Mouse (Mus musculus): Measurements from ENCODE around the gene Lrch1. TPM values are rescaled to one million over a fixed set of nuclear protein-coding genes. Genes with fewer than 3 reads are reported as not detected.

Gene Lrch1
- polyA plus RNA-seq, 2 experiments, result 13.0 to 15.2 TPM

DNA sequence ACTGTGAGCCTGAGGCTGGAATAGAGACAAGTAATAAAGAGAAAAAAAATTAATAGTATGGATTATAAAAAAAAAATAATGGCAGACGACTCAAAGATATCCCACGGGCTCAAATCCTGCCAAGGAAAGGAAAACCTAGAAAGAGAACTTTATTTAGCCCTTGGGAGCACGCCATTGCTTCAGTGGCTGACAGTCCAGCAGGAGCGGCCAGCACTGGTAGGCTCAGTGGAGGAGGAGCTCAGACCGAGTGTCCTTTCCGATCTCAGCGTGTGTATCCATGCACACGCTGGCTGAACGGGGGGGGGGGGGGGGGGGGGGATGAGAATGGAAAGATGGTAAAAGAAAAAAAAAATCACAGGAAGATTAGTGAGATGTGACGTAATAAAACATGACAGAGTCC lies 68.2 kb downstream of the Lrch1 start:
- Histone ChIP-seq H3K36me3 (ENCODE audit: control insufficient read depth, insufficient read depth, low read length) (no peaks in the 10 kb centered on the region), H3K27ac (replicated peaks; ENCODE audit: low read depth, low read length) (no peak overlapping the region), H3K4me3 (replicated peaks; ENCODE audit: low read length) (no peak overlapping the region), H3K27me3 (ENCODE audit: control insufficient read depth, insufficient read depth, low read length) (no peaks in the 10 kb centered on the region), H3K4me1 (ENCODE audit: control insufficient read depth, insufficient read depth, low read length) (peaks cover 39% of the 10 kb centered on the region), H3K9me3 (ENCODE audit: control insufficient read depth, low read length) (no peaks in the 10 kb centered on the region), H3K9ac (ENCODE audit: low read depth, low read length, severe bottlenecking) (no peak overlapping the region), H3K4me2 (replicated peaks; ENCODE audit: low read depth, low read length, severe bottlenecking) (no peak overlapping the region)
- DNase-seq (ENCODE audit: low spot score) (no peak), ATAC-seq (ENCODE audit: low FRiP score, low read depth) (no peak)
- WGBS, result 78% methylated on average over 10 of the region's 10 CpGs
- TF ChIP-seq POLR2A (IDR thresholded peaks at IDR 0.05; ENCODE audit: borderline replicate concordance, extremely low read depth, insufficient read depth, insufficient read length), result no peak

DNA sequence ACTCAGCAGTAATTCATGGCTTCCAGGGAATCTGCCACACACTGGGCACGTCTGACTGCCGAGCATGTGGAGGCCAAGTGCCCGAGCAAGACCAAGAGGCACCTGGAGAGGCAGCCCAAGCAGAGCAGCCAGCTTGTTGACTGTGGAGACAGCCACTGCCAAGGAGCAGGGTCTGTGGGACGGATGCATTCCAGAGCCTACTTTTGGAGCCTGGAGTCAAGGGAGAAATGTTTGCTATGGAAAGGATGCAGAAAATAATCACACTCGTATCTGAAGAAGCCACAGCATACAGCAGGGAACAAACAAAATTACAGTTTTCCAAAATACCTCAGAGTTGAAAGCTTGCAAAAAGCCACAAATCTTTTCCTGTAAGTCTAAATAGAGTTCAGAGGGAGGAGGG lies 70.4 kb downstream of the Lrch1 start:
- no peak for ATAC-seq (ENCODE audit: low FRiP score, low read depth)
- no peak overlapping the region for H3K27ac ChIP-seq (replicated peaks; ENCODE audit: low read depth, low read length)

DNA sequence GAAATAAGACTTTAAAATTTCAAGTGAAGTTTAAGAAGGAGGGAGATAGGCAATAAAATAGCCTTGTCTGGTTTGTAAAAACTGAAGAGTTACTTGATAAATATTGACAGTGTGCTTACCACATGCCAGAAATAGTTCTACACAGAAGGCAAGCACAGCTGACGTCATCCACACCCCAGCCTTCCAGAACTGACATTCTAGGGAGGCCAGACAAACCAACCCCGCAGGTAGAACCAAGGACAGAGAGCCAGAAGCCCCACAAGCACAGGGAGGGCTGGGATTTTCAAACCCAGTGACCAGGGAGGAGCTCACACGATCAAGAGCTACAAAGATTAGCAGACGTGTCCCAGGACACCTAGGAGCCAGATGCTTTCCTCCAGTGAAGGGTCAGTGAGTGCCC lies 76.5 kb downstream of the Lrch1 start:
- no peak overlapping the region for H3K4me3 ChIP-seq (replicated peaks; ENCODE audit: low read length)
- ATAC-seq (ENCODE audit: low FRiP score, low read depth), result no peak
- H3K9ac ChIP-seq (ENCODE audit: low read depth, low read length, severe bottlenecking), result no peak overlapping the region
- no peaks in the 10 kb centered on the region for H3K36me3 ChIP-seq (ENCODE audit: control insufficient read depth, insufficient read depth, low read length)
- H3K9me3 ChIP-seq (ENCODE audit: control insufficient read depth, low read length), result no peaks in the 10 kb centered on the region
- H3K27ac ChIP-seq (replicated peaks; ENCODE audit: low read depth, low read length), result no peak overlapping the region
- peak; percentile 41 for DNase-seq (ENCODE audit: low spot score)
- 43% methylated on average over 4 of the region's 4 CpGs for WGBS
- no peak overlapping the region for H3K4me2 ChIP-seq (replicated peaks; ENCODE audit: low read depth, low read length, severe bottlenecking)
- H3K4me1 ChIP-seq (ENCODE audit: control insufficient read depth, insufficient read depth, low read length), result peaks cover 31% of the 10 kb centered on the region
- no peak for TF ChIP-seq POLR2A (IDR thresholded peaks at IDR 0.05; ENCODE audit: borderline replicate concordance, extremely low read depth, insufficient read depth, insufficient read length)
- H3K27me3 ChIP-seq (ENCODE audit: control insufficient read depth, insufficient read depth, low read length), result no peaks in the 10 kb centered on the region

More for the DNA sequence above, 70.4 kb downstream of the Lrch1 start:
- H3K4me1 ChIP-seq (ENCODE audit: control insufficient read depth, insufficient read depth, low read length), result peaks cover 22% of the 10 kb centered on the region
- no peak overlapping the region for H3K4me2 ChIP-seq (replicated peaks; ENCODE audit: low read depth, low read length, severe bottlenecking)
- TF ChIP-seq POLR2A (IDR thresholded peaks at IDR 0.05; ENCODE audit: borderline replicate concordance, extremely low read depth, insufficient read depth, insufficient read length), result no peak
- 23% methylated on average over 5 of the region's 5 CpGs for WGBS
- H3K9me3 ChIP-seq (ENCODE audit: control insufficient read depth, low read length), result no peaks in the 10 kb centered on the region
- no peak overlapping the region for H3K9ac ChIP-seq (ENCODE audit: low read depth, low read length, severe bottlenecking)
- H3K4me3 ChIP-seq (replicated peaks; ENCODE audit: low read length), result no peak overlapping the region
- no peak for DNase-seq (ENCODE audit: low spot score)
- no peaks in the 10 kb centered on the region for H3K36me3 ChIP-seq (ENCODE audit: control insufficient read depth, insufficient read depth, low read length)
- H3K27me3 ChIP-seq (ENCODE audit: control insufficient read depth, insufficient read depth, low read length), result no peaks in the 10 kb centered on the region

DNA sequence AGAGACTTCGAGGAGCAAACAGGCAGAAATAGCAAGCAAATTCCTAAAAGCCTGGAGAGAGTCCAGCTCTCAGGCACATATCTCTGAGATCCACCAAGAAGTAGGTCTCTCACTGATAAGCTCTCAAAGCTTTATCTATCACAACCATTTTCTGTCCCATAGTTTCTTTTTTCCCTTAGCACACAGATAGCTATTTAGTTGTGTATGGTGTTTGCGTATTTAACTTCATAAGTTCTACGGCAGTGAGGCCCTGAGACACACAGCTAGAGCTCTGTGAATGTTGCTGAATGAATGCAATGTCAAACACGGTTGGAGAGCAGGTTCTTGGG lies 78.8 kb downstream of the Lrch1 start:
- H3K4me3 ChIP-seq (replicated peaks; ENCODE audit: low read length), result no peak overlapping the region
- ATAC-seq (ENCODE audit: low FRiP score, low read depth) (no peak), DNase-seq (ENCODE audit: low spot score) (no peak)
- H3K4me2 ChIP-seq (replicated peaks; ENCODE audit: low read depth, low read length, severe bottlenecking), result no peak overlapping the region
- peaks cover 43% of the 10 kb centered on the region for H3K4me1 ChIP-seq (ENCODE audit: control insufficient read depth, insufficient read depth, low read length)
- H3K27me3 ChIP-seq (ENCODE audit: control insufficient read depth, insufficient read depth, low read length), result no peaks in the 10 kb centered on the region
- TF ChIP-seq POLR2A (IDR thresholded peaks at IDR 0.05; ENCODE audit: borderline replicate concordance, extremely low read depth, insufficient read depth, insufficient read length), result no peak
- H3K27ac ChIP-seq (replicated peaks; ENCODE audit: low read depth, low read length), result no peak overlapping the region
- 67% methylated on average over 4 of the region's 4 CpGs for WGBS
- no peaks in the 10 kb centered on the region for H3K9me3 ChIP-seq (ENCODE audit: control insufficient read depth, low read length)
- no peaks in the 10 kb centered on the region for H3K36me3 ChIP-seq (ENCODE audit: control insufficient read depth, insufficient read depth, low read length)
- no peak overlapping the region for H3K9ac ChIP-seq (ENCODE audit: low read depth, low read length, severe bottlenecking)

DNA sequence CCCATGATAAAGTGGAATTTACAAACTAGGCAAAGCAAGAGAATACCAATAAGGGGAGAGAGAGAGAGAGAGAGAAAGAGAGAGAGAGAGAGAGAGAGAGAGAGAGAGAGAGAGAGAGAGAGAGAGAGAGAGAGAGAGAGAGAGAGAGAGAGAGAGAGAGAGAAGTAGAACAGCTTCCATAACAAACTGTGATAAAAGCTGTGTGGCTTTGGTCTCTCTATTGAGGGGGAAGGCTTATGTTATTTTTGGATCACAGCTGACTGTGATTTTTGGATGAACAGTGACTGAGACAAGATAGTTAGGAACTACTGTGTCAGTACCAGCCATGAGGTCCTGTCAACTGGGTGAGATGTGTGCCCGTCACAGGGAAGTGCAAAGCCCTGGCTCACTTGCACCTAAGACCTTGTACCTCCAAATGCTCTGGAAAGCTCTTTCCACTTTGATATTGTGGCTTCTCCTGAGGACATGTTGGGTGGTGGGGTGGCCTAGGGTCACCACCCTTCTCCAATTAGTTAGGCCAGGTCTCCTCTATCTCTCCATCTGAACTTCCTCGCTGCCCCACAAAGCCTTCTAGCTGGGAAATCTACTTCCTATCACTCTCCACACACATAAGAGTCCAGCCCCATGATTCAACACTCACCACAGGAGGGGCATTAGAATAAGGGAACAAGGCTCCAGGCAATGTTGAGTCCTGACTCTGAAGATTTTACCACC lies 79.3 kb downstream of the Lrch1 start:
- Histone ChIP-seq H3K27me3 (ENCODE audit: control insufficient read depth, insufficient read depth, low read length) (no peaks in the 10 kb centered on the region), H3K9me3 (ENCODE audit: control insufficient read depth, low read length) (no peaks in the 10 kb centered on the region), H3K4me2 (replicated peaks; ENCODE audit: low read depth, low read length, severe bottlenecking) (no peak overlapping the region), H3K9ac (ENCODE audit: low read depth, low read length, severe bottlenecking) (no peak overlapping the region), H3K4me1 (ENCODE audit: control insufficient read depth, insufficient read depth, low read length) (peaks cover 43% of the 10 kb centered on the region), H3K27ac (replicated peaks; ENCODE audit: low read depth, low read length) (no peak overlapping the region), H3K4me3 (replicated peaks; ENCODE audit: low read length) (no peak overlapping the region), H3K36me3 (ENCODE audit: control insufficient read depth, insufficient read depth, low read length) (no peaks in the 10 kb centered on the region)
- ATAC-seq (ENCODE audit: low FRiP score, low read depth), result no peak
- 74% methylated on average over 2 of the region's 2 CpGs for WGBS
- no peak for DNase-seq (ENCODE audit: low spot score)
- no peak for TF ChIP-seq POLR2A (IDR thresholded peaks at IDR 0.05; ENCODE audit: borderline replicate concordance, extremely low read depth, insufficient read depth, insufficient read length)

Data from limb, embryonic 14.5 days (tissue).